Mouse (Mus musculus) forebrain, embryonic 16.5 days (tissue): Measurements from ENCODE around the gene Rreb1. TPM values are rescaled to one million over a fixed set of nuclear protein-coding genes. Genes with fewer than 3 reads are reported as not detected.

Experiments used
- ATAC-seq: fragments of 200-750 bp; cut with Nextera tagmentation; 2 replicates; pipeline ENCODE4 v1.8.0; 2017; ENCODE audit warnings: mild to moderate bottlenecking, moderate library complexity
- H3K27ac ChIP-seq: fragments of 300-500 bp; sonication (generic); 2 replicates; pipeline ENCODE4 v1.5.1; 2014; ENCODE audit warnings: low read length, control low read depth
- H3K27me3 ChIP-seq: fragments of 300-500 bp; sonication (generic); replicated peaks from 2 replicates; pipeline ENCODE4 v1.6.1; 2014; ENCODE audit warnings: low read length; ENCODE audit not compliant: control insufficient read depth, insufficient read depth
- H3K36me3 ChIP-seq: fragments of 300-500 bp; sonication (generic); 2 replicates; pipeline ENCODE4 v1.6.1; 2014; ENCODE audit not compliant: control insufficient read depth, insufficient read depth
- H3K4me1 ChIP-seq: fragments of 300-500 bp; sonication (generic); replicated peaks from 2 replicates; pipeline ENCODE4 v1.6.1; 2014; ENCODE audit warnings: low read length; ENCODE audit not compliant: control insufficient read depth, insufficient read depth
- H3K4me2 ChIP-seq: fragments of 300-500 bp; sonication (generic); 2 replicates; pipeline ENCODE4 v1.6.1; 2014; ENCODE audit warnings: mild to moderate bottlenecking, low read length, control low read depth
- H3K4me3 ChIP-seq: fragments of 300-500 bp; sonication (generic); replicated peaks from 2 replicates; pipeline ENCODE4 v1.5.1; 2014; ENCODE audit warnings: mild to moderate bottlenecking, low read length, control low read depth
- H3K9ac ChIP-seq: fragments of 300-500 bp; sonication (generic); replicated peaks from 2 replicates; pipeline ENCODE4 v1.6.1; 2014; ENCODE audit warnings: low read depth, low read length, control low read depth
- H3K9me3 ChIP-seq: fragments of 300-500 bp; sonication (generic); 2 replicates; pipeline ENCODE4 v1.6.1; 2016; ENCODE audit warnings: low read length; ENCODE audit not compliant: control insufficient read depth
- WGBS: fragments of 180-500 bp; shearing (Covaris S2); extraction: QIAGEN DNeasy Blood & Tissue Kit; methylation state at CpG from one replicate; pipeline ENCODE4 v1.1.7; 2014; 5-methylcytosine and 5-hydroxymethylcytosine counted together
- polyA plus RNA-seq: library from polyadenylated mRNA; unstranded; fragments of >200 nt; fragmentation: Nextera tagmentation; extraction: Ambion mirVana; gene quantifications from 2 replicates; pipeline ENCODE4 v1.2.1, GENCODE M21; 2015

The Rreb1 gene
- polyA plus RNA-seq, 1 experiment from 2014 or later = 2.1 TPM

GRCm38 (mm10) chr13:37872142-37872835 lies 94.1 kb downstream of the Rreb1 start:
- no peaks in the 10 kb centered on the region for H3K9me3 ChIP-seq
- no peak overlapping the region for H3K4me3 ChIP-seq
- no peak for ATAC-seq
- no peaks in the 10 kb centered on the region for H3K4me1 ChIP-seq
- no peaks in the 10 kb centered on the region for H3K27me3 ChIP-seq
- H3K27ac ChIP-seq = no peak overlapping the region
- H3K4me2 ChIP-seq = no peak overlapping the region
- 90% methylated on average over 2 of the region's 2 CpGs for WGBS
- no peak overlapping the region for H3K9ac ChIP-seq
- no peaks in the 10 kb centered on the region for H3K36me3 ChIP-seq

- Histone ChIP-seq H3K27ac (no peak overlapping the region), H3K36me3 (no peaks in the 10 kb centered on the region), H3K27me3 (no peaks in the 10 kb centered on the region), H3K4me3 (no peak overlapping the region), H3K4me2 (no peak overlapping the region), H3K9me3 (no peaks in the 10 kb centered on the region), H3K4me1 (no peaks in the 10 kb centered on the region), H3K9ac (no peak overlapping the region)
- ATAC-seq = no peak
- 69% methylated on average over 7 of the region's 7 CpGs for WGBS
These were observed 95.1 kb downstream of the Rreb1 start for GRCm38 (mm10) chr13:37873125-37873891.

GRCm38 (mm10) chr13:37875919-37876318 lies 97.7 kb downstream of the Rreb1 start:
- H3K4me3 ChIP-seq = no peak overlapping the region
- ATAC-seq = no peak
- WGBS = 74% methylated on average over 2 of the region's 2 CpGs
- no peak overlapping the region for H3K4me2 ChIP-seq
- no peak overlapping the region for H3K27ac ChIP-seq
- H3K4me1 ChIP-seq = no peaks in the 10 kb centered on the region
- H3K9ac ChIP-seq = no peak overlapping the region
- H3K36me3 ChIP-seq = no peaks in the 10 kb centered on the region
- H3K27me3 ChIP-seq = no peaks in the 10 kb centered on the region
- no peaks in the 10 kb centered on the region for H3K9me3 ChIP-seq

- no peaks in the 10 kb centered on the region for H3K9me3 ChIP-seq
- H3K9ac ChIP-seq = no peak overlapping the region
- no peaks in the 10 kb centered on the region for H3K4me1 ChIP-seq
- WGBS = 83% methylated on average over 5 of the region's 5 CpGs
- H3K4me2 ChIP-seq = no peak overlapping the region
- no peaks in the 10 kb centered on the region for H3K27me3 ChIP-seq
- ATAC-seq = no peak
- H3K36me3 ChIP-seq = no peaks in the 10 kb centered on the region
- H3K27ac ChIP-seq = no peak overlapping the region
- H3K4me3 ChIP-seq = no peak overlapping the region
These were observed 98.2 kb downstream of the Rreb1 start for GRCm38 (mm10) chr13:37876366-37876765.

- H3K36me3 ChIP-seq = no peaks in the 10 kb centered on the region
- no peak overlapping the region for H3K9ac ChIP-seq
- no peaks in the 10 kb centered on the region for H3K9me3 ChIP-seq
- no peaks in the 10 kb centered on the region for H3K27me3 ChIP-seq
- no peak for ATAC-seq
- H3K4me2 ChIP-seq = no peak overlapping the region
- H3K4me1 ChIP-seq = no peaks in the 10 kb centered on the region
- H3K4me3 ChIP-seq = no peak overlapping the region
- H3K27ac ChIP-seq = no peak overlapping the region
- 63% methylated on average over 4 of the region's 4 CpGs for WGBS
These were observed 98.6 kb downstream of the Rreb1 start for GRCm38 (mm10) chr13:37876836-37877235.

GRCm38 (mm10) chr13:37877241-37877640 lies 99.0 kb downstream of the Rreb1 start:
- Histone ChIP-seq H3K27me3 (no peaks in the 10 kb centered on the region), H3K36me3 (no peaks in the 10 kb centered on the region), H3K4me1 (no peaks in the 10 kb centered on the region), H3K4me3 (no peak overlapping the region), H3K9me3 (no peaks in the 10 kb centered on the region), H3K9ac (no peak overlapping the region), H3K27ac (no peak overlapping the region), H3K4me2 (no peak overlapping the region)
- WGBS = 71% methylated on average over 3 of the region's 3 CpGs
- ATAC-seq = no peak

- H3K4me2 ChIP-seq = no peak overlapping the region
- no peaks in the 10 kb centered on the region for H3K36me3 ChIP-seq
- no peak overlapping the region for H3K27ac ChIP-seq
- no peaks in the 10 kb centered on the region for H3K9me3 ChIP-seq
- H3K27me3 ChIP-seq = no peaks in the 10 kb centered on the region
- H3K4me1 ChIP-seq = 0 out of 2 replicates have a peak, but pooled peaks cover 3% of the 10 kb centered on the region
- 92% methylated on average over 2 of the region's 2 CpGs for WGBS
- H3K4me3 ChIP-seq = no peak overlapping the region
- H3K9ac ChIP-seq = no peak overlapping the region
- no peak for ATAC-seq
These were observed 100.7 kb downstream of the Rreb1 start for GRCm38 (mm10) chr13:37878918-37879331.

GRCm38 (mm10) chr13:37879556-37879955 lies 101.4 kb downstream of the Rreb1 start:
- no peak for ATAC-seq
- H3K9me3 ChIP-seq = no peaks in the 10 kb centered on the region
- H3K27me3 ChIP-seq = no peaks in the 10 kb centered on the region
- no peak overlapping the region for H3K4me3 ChIP-seq
- H3K9ac ChIP-seq = no peak overlapping the region
- 0 out of 2 replicates have a peak, but pooled peaks cover 3% of the 10 kb centered on the region for H3K4me1 ChIP-seq
- H3K4me2 ChIP-seq = no peak overlapping the region
- H3K27ac ChIP-seq = no peak overlapping the region
- no peaks in the 10 kb centered on the region for H3K36me3 ChIP-seq
- 73% methylated on average over 5 of the region's 5 CpGs for WGBS

GRCm38 (mm10) chr13:37880035-37880434 lies 101.8 kb downstream of the Rreb1 start:
- ATAC-seq = no peak
- Histone ChIP-seq H3K9me3 (no peaks in the 10 kb centered on the region), H3K9ac (no peak overlapping the region), H3K36me3 (no peaks in the 10 kb centered on the region), H3K27me3 (no peaks in the 10 kb centered on the region), H3K4me3 (no peak overlapping the region), H3K27ac (no peak overlapping the region), H3K4me1 (0 out of 2 replicates have a peak, but pooled peaks cover 3% of the 10 kb centered on the region), H3K4me2 (no peak overlapping the region)
- 25% methylated on average over 1 of the region's 1 CpGs for WGBS
